Mouse (Mus musculus): ENCODE measurements around the gene Slco4a1. TPM values are rescaled to one million over a fixed set of nuclear protein-coding genes. Genes with fewer than 3 reads are reported as not detected.
A peak's percentile ranks its signal among the peaks of the same experiment; 100 is the strongest.

Gene Slco4a1
- total RNA-seq (2012; rRNA removed) = 14.7 and 24.7 TPM in 2 replicates

- DNase-seq (ENCODE audit: low read depth, low spot score) = peak; percentile 87
- peaks cover 1 to 19% of the 10 kb centered on the region in 2 experiments; a peak in 3 of 4 replicates for H3K4me1 ChIP-seq (ENCODE audit: control insufficient read depth in 2 of 2, insufficient read depth in 2 of 2, low read length in 2 of 2, poor library complexity in 1 of 2)
- no peak within 1 kb of the TSS for H3K27ac ChIP-seq (ENCODE audit: insufficient read depth, low read depth, low read length, poor library complexity, severe bottlenecking)
- in situ Hi-C loops (cut with MboI; ENCODE audit: low sequenced_read_pairs in 2 of 2, unreplicated experiment in 2 of 2) = no loop called here
- H3K9me3 ChIP-seq (ENCODE audit: control insufficient read depth, insufficient read depth, low read depth, low read length) = no peaks in the 10 kb centered on the region
- peak within 1 kb of the TSS; percentile 75 to 78 for H3K4me3 ChIP-seq (ENCODE audit: insufficient read depth in 1 of 2, low read depth in 1 of 2, low read length in 2 of 2, poor library complexity in 1 of 2, severe bottlenecking in 1 of 2)
- H3K9ac ChIP-seq (ENCODE audit: insufficient read depth, low read depth, low read length, poor library complexity, severe bottlenecking) = peak within 1 kb of the TSS; percentile 66
- TF ChIP-seq MAFK (IDR thresholded peaks at IDR 0.05; ENCODE audit: insufficient read depth, low read depth, low read length) = no peak
- H3K36me3 ChIP-seq (ENCODE audit: control insufficient read depth, insufficient read depth, low read length, poor library complexity, severe bottlenecking) = no peaks in the 10 kb centered on the region; the same call in 1 of the 2 replicates
Measured at GRCm38 (mm10) chr2:180455723-180456698, at the start of gene Slco4a1. TSS of gene Slco4a1 (plus strand) at chr2:180456245.

- H3K4me3 ChIP-seq (ENCODE audit: insufficient read depth in 1 of 2, low read depth in 1 of 2, low read length in 2 of 2, poor library complexity in 1 of 2, severe bottlenecking in 1 of 2) = no peak overlapping the region
- no peaks in the 10 kb centered on the region for H3K36me3 ChIP-seq (ENCODE audit: control insufficient read depth, insufficient read depth, low read length, poor library complexity, severe bottlenecking)
- H3K9ac ChIP-seq (ENCODE audit: insufficient read depth, low read depth, low read length, poor library complexity, severe bottlenecking) = no peak overlapping the region
- no peak for DNase-seq (ENCODE audit: low read depth, low spot score)
- in situ Hi-C loops (cut with MboI; ENCODE audit: low sequenced_read_pairs in 2 of 2, unreplicated experiment in 2 of 2) = no loop called here
- no peaks in the 10 kb centered on the region for H3K4me1 ChIP-seq (ENCODE audit: control insufficient read depth in 2 of 2, insufficient read depth in 2 of 2, low read length in 2 of 2, poor library complexity in 1 of 2)
- TF ChIP-seq CHD2 (IDR thresholded peaks at IDR 0.05; ENCODE audit: low read depth, low read length) = no peak
- TF ChIP-seq ZC3H11A (IDR thresholded peaks at IDR 0.05; ENCODE audit: borderline replicate concordance, low read depth, low read length) = no peak
- TF ChIP-seq HCFC1 (IDR thresholded peaks at IDR 0.05; ENCODE audit: borderline replicate concordance, insufficient read depth, low read length) = no peak
- TF ChIP-seq MAFK (IDR thresholded peaks at IDR 0.05; ENCODE audit: insufficient read depth, low read depth, low read length) = no peak
- TF ChIP-seq ZNF384 (IDR thresholded peaks at IDR 0.05; ENCODE audit: low read depth, low read length) = no peak
- no peak overlapping the region for H3K27ac ChIP-seq (ENCODE audit: insufficient read depth, low read depth, low read length, poor library complexity, severe bottlenecking)
- no peaks in the 10 kb centered on the region for H3K9me3 ChIP-seq (ENCODE audit: control insufficient read depth, insufficient read depth, low read depth, low read length)
Measured at GRCm38 (mm10) chr2:180408410-180408809, 47.6 kb upstream of the Slco4a1 start.

- in situ Hi-C loops (cut with MboI; ENCODE audit: low sequenced_read_pairs in 2 of 2, unreplicated experiment in 2 of 2) = no loop called here
- Histone ChIP-seq H3K4me3 (ENCODE audit: insufficient read depth in 1 of 2, low read depth in 1 of 2, low read length in 2 of 2, poor library complexity in 1 of 2, severe bottlenecking in 1 of 2) (no peak overlapping the region), H3K9ac (ENCODE audit: insufficient read depth, low read depth, low read length, poor library complexity, severe bottlenecking) (no peak overlapping the region), H3K27ac (ENCODE audit: insufficient read depth, low read depth, low read length, poor library complexity, severe bottlenecking) (no peak overlapping the region), H3K4me1 (ENCODE audit: control insufficient read depth in 2 of 2, insufficient read depth in 2 of 2, low read length in 2 of 2, poor library complexity in 1 of 2) (no peaks in the 10 kb centered on the region), H3K9me3 (ENCODE audit: control insufficient read depth, insufficient read depth, low read depth, low read length) (no peaks in the 10 kb centered on the region), H3K36me3 (ENCODE audit: control insufficient read depth, insufficient read depth, low read length, poor library complexity, severe bottlenecking) (no peaks in the 10 kb centered on the region)
- DNase-seq (ENCODE audit: low read depth, low spot score) = no peak
- TF ChIP-seq ZNF384 (IDR thresholded peaks at IDR 0.05; ENCODE audit: low read depth, low read length) (no peak), ZC3H11A (IDR thresholded peaks at IDR 0.05; ENCODE audit: borderline replicate concordance, low read depth, low read length) (no peak), MAFK (IDR thresholded peaks at IDR 0.05; ENCODE audit: insufficient read depth, low read depth, low read length) (no peak), HCFC1 (IDR thresholded peaks at IDR 0.05; ENCODE audit: borderline replicate concordance, insufficient read depth, low read length) (no peak), CHD2 (IDR thresholded peaks at IDR 0.05; ENCODE audit: low read depth, low read length) (no peak)
Measured at GRCm38 (mm10) chr2:180410432-180410831, 45.6 kb upstream of the Slco4a1 start.

- Histone ChIP-seq H3K4me3 (ENCODE audit: insufficient read depth in 1 of 2, low read depth in 1 of 2, low read length in 2 of 2, poor library complexity in 1 of 2, severe bottlenecking in 1 of 2) (no peak overlapping the region), H3K4me1 (ENCODE audit: control insufficient read depth in 2 of 2, insufficient read depth in 2 of 2, low read length in 2 of 2, poor library complexity in 1 of 2) (no peaks in the 10 kb centered on the region), H3K9ac (ENCODE audit: insufficient read depth, low read depth, low read length, poor library complexity, severe bottlenecking) (no peak overlapping the region), H3K27ac (ENCODE audit: insufficient read depth, low read depth, low read length, poor library complexity, severe bottlenecking) (no peak overlapping the region), H3K9me3 (ENCODE audit: control insufficient read depth, insufficient read depth, low read depth, low read length) (no peaks in the 10 kb centered on the region), H3K36me3 (ENCODE audit: control insufficient read depth, insufficient read depth, low read length, poor library complexity, severe bottlenecking) (no peaks in the 10 kb centered on the region)
- no peak for TF ChIP-seq HCFC1 (IDR thresholded peaks at IDR 0.05; ENCODE audit: borderline replicate concordance, insufficient read depth, low read length)
- no peak for TF ChIP-seq CHD2 (IDR thresholded peaks at IDR 0.05; ENCODE audit: low read depth, low read length)
- TF ChIP-seq ZC3H11A (IDR thresholded peaks at IDR 0.05; ENCODE audit: borderline replicate concordance, low read depth, low read length) = no peak
- no peak for TF ChIP-seq MAFK (IDR thresholded peaks at IDR 0.05; ENCODE audit: insufficient read depth, low read depth, low read length)
- no peak for TF ChIP-seq ZNF384 (IDR thresholded peaks at IDR 0.05; ENCODE audit: low read depth, low read length)
- no peak for DNase-seq (ENCODE audit: low read depth, low spot score)
- in situ Hi-C loops (cut with MboI; ENCODE audit: low sequenced_read_pairs in 2 of 2, unreplicated experiment in 2 of 2) = no loop called here
Measured at GRCm38 (mm10) chr2:180411013-180411412, 45.0 kb upstream of the Slco4a1 start.

All from ES-E14 (cell line).